Mouse (Mus musculus) right cerebral cortex, adult 18-20 months (tissue): ENCODE measurements at regions not wholly inside any gene's neighbourhood (a gene's known extent, or its start where the extent isn't known, plus 50 kb on each side); places are given as distances from the start of the nearest gene placed in this dataset.
A peak's percentile ranks its signal among the peaks of the same experiment; 100 is the strongest.

Experiments
- DNase-seq: peaks from one replicate; pipeline ENCODE4 v3.0.0; 2022; ENCODE audit warnings: mixed read lengths

- no peak for DNase-seq
Measured at GRCm38 (mm10) chr1:121177908-121178311, 154.5 kb downstream of the Insig2 start.

DNA sequence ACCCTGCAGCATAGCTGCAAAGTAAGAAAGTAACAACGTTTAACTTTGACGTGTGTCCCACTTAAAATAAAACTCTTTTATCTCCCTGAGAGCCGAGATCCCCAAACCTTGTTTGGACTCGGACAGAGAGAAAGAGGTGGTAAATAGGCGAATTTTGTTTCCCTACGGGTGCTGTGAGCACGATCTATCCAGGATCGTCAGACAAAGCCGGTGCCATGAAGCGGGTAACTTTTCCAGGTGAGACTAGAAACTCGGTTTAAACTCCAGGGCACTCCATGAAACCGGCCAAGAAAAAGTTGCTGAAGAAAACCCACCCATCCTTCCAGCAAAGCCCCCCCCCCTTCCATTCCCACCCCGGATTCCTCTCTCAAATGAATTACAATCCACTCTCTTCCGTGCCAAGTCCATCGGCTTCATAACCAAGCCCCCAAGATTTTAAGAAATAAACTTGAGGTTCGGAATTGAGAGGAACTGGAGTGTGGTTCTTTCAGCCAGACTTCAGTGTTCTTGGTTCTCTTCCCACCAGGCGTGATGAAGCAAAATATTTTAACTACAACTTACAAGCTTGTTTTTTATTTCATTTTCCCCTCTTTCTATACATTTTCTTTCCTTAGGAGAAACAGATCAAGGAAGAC is 153.7 kb downstream of the Insig2 start:
- DNase-seq = no peak

GRCm38 (mm10) chr1:121180273-121181030 is 151.9 kb downstream of the Insig2 start:
- peak; percentile 85 for DNase-seq

- DNase-seq = no peak
Measured at GRCm38 (mm10) chr1:121188895-121189294, 143.5 kb downstream of the Insig2 start.

DNA sequence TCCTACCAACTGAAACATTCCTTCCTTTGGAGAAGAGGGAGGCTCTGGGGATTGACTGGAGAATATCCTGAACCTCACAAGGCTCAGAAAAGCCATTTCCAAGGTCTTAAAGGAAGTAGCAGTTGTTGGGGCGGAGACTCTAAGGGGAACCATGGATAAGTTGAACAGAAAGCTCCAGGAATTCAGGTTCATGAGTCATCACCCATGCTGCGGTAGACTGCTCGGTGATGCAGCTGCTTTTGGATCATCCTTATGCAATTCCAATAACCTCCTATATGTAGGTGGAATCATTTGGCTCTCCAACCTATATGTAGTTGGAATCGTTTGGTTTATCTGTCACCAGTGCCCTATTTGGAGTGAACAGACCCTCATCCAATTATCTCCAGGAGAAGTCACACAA is 137.6 kb downstream of the Insig2 start:
- DNase-seq = no peak

GRCm38 (mm10) chr1:121215843-121216242 is 116.5 kb downstream of the Insig2 start:
- no peak for DNase-seq

DNA sequence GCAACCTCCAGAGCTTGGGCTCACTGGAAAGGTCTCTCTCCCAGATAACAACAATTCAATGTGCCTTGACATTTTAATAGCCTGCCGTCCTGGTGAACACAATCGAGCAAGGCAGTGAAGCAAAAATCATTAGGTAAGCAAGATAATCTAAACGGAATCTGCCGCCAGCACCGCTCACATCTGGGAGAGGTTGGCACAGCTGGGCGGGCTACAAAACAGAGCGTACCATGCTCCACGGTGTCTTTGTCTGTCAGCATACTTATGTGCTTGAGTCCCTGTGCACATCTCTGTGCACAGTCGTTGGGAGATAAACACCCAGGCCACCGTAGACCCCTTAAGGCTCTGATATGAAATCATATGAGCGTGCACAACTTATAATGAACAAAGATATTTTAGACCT is 108.1 kb downstream of the Insig2 start:
- no peak for DNase-seq

DNA sequence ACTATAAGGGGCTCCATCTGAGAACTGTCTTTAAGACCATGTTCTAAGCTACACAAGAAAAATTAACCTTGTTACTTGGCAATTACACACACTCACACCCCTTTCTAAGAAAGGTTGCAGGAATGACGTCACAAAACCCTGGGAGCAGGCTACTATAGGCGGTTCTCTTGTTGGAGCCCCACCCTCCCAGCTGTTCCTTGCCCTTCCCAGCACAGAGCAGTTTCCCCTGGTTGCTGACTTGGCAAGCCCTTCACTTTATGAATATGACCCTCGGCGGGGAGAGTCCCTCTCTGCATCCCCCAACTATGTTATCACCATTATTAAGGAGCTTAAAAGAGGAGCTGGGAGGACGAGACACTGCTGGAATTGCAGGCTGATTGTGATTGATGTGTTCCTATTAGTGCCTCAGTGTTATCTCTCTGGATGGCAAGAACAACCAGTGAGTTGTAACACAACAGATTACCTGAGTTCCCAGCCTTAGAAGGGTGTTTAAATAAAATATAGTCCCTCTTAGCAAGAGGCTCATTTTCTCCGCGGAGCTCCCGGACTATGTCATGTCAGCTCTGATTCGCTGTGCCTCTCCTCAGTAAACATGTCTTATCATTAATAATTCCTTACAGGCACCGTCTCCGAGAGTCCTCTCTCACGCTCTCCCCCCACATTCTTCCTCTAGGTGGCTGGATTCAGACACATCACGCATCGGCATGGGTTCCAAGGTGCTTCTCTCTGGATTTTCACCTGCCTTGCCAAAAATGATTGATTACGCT is 105.7 kb downstream of the Insig2 start:
- DNase-seq = no peak

DNA sequence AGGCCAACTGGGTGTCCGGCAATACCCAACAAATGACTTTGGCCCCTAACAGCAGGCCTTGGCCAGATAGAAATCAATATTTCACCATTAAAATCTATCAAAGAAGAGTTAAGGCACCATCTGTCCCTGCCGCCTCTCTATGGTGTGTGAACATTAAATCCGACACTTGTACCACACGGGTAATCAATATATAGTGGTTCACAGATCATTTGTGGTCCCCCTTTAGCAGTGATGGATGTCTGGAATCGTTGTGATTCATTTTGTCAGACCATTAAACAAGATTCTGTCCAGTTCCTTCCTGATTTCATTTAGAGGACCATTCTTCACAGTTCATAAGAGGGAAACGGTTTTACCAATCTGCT is 105.2 kb downstream of the Insig2 start:
- DNase-seq = no peak

DNA sequence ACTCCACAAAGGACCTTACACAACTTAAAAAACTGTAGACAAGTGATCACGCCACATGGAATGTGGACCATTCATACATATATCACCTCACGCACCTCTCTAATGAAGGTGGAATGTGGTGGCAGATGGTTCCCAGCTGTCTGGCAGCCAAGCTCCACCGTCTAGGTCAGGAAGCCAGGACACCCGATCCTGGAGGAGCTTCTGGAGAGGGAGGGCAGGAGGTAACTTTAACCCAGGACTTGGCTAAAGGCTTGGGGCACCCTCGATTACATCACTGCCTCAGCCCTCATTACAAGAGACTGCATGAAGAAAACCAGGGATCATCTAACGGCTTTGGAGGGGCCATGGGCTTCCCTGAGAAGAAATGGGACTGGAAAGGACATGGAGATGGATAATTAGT is 88.8 kb downstream of the Insig2 start:
- no peak for DNase-seq

- peak; percentile 26 for DNase-seq
Measured at GRCm38 (mm10) chr1:121247556-121247955, 84.8 kb downstream of the Insig2 start.

DNA sequence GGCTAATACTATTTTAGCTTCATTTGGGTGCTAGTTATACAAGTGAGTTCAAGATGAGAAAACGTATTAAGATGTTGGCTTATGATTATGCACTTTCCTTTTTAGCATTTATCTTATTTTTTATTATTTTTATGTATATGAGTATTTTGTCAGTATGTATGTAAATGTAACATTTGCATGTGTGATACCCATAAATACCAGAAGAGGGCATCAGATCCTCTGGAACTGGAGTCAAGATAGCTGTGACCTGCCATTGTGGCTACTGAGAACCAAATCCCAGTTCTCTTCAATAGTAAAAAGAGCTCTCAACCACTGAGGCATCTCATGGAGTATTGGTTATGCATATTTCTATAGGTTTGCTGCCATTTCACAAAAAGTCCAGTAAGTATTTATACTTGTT is 83.3 kb downstream of the Insig2 start:
- DNase-seq = no peak

- no peak for DNase-seq
Measured at GRCm38 (mm10) chr1:121250686-121251085, 81.7 kb downstream of the Insig2 start.

GRCm38 (mm10) chr1:121252056-121252455 is 80.3 kb downstream of the Insig2 start:
- no peak for DNase-seq

GRCm38 (mm10) chr1:121254196-121254595 is 78.2 kb downstream of the Insig2 start:
- no peak for DNase-seq
